Mouse (Mus musculus): ENCODE data around the gene Rgs19. TPM values are rescaled to one million over a fixed set of nuclear protein-coding genes. Genes with fewer than 3 reads are reported as not detected.

Rgs19 gene
- polyA plus RNA-seq (2012; rRNA removed) = 17.2 and 17.9 TPM in 2 replicates

GRCm38 (mm10) chr2:181693339-181694280 lies at the start of gene Rgs19:
TSS of gene Rgs19 (minus strand) at chr2:181693977.

GRCm38 (mm10) chr2:181714903-181715326 lies 21.1 kb upstream of the Rgs19 start, which contains the start of gene Oprl1:
TSS of gene Oprl1 (plus strand) at chr2:181715016.

GRCm38 (mm10) chr2:181698241-181698640 lies 4.5 kb upstream of the Rgs19 start, which contains the start of gene Lkaaear1:
TSS of gene Lkaaear1 (minus strand) at chr2:181698442.

GRCm38 (mm10) chr2:181679951-181680715 lies 13.6 kb downstream of the Rgs19 start, which contains the start of gene Tcea2:
TSS of gene Tcea2 (plus strand) at chr2:181680310.

GRCm38 (mm10) chr2:181671326-181671725 lies 22.5 kb downstream of the Rgs19 start, which contains the start of gene Sox18:
TSS of gene Sox18 (minus strand) at chr2:181671640.

GRCm38 (mm10) chr2:181656734-181657133 lies 37.0 kb downstream of the Rgs19 start, which contains the start of gene Gm29797:
TSS of gene Gm29797 (plus strand) at chr2:181657034.

Other genes with a start within 250 kb of the Rgs19 start
- gene Zbtb46, start 234.6 kb downstream of the Rgs19 start, polyA plus RNA-seq (2012; rRNA removed) = 5.1 and 5.7 TPM in 2 replicates
- gene Abhd16b, start 200.8 kb downstream of the Rgs19 start, polyA plus RNA-seq (2012; rRNA removed) = not detected in 2 replicates
- gene Tpd52l2, start 196.8 kb downstream of the Rgs19 start, polyA plus RNA-seq (2012; rRNA removed) = 37.2 and 38.2 TPM in 2 replicates
- 12.5 and 16.1 TPM in 2 replicates for gene Dnajc5, start 173.5 kb downstream of the Rgs19 start, polyA plus RNA-seq (2012; rRNA removed)
- gene Uckl1, start 109.1 kb downstream of the Rgs19 start, polyA plus RNA-seq (2012; rRNA removed) = 30.4 and 33.8 TPM in 2 replicates
- gene Prpf6, start 102.1 kb downstream of the Rgs19 start, polyA plus RNA-seq (2012; rRNA removed) = 16.7 and 17.2 TPM in 2 replicates
- gene Zfp512b, start 101.2 kb downstream of the Rgs19 start, polyA plus RNA-seq (2012; rRNA removed) = 9.4 and 10.4 TPM in 2 replicates
- 1.3 and 1.4 TPM in 2 replicates for gene Samd10, start 94.8 kb downstream of the Rgs19 start, polyA plus RNA-seq (2012; rRNA removed)
- gene Gm29797, start 36.9 kb downstream of the Rgs19 start, polyA plus RNA-seq (2012; rRNA removed) = not detected in 2 replicates
- 3.7 and 5.7 TPM in 2 replicates for gene Sox18, start 22.3 kb downstream of the Rgs19 start, polyA plus RNA-seq (2012; rRNA removed)
- gene Tcea2, start 13.7 kb downstream of the Rgs19 start, polyA plus RNA-seq (2012; rRNA removed) = 3.2 and 3.4 TPM in 2 replicates
- gene Lkaaear1, start 4.5 kb upstream of the Rgs19 start, polyA plus RNA-seq (2012; rRNA removed) = not detected in 2 replicates
- gene Oprl1, start 21.0 kb upstream of the Rgs19 start, polyA plus RNA-seq (2012; rRNA removed) = 0.07 and 0.15 TPM in 2 replicates
- gene Myt1, start 69.4 kb upstream of the Rgs19 start, polyA plus RNA-seq (2012; rRNA removed) = 0.01 and 0.02 TPM in 2 replicates
- 9.6 and 10.7 TPM in 2 replicates for gene Pcmtd2, start 143.9 kb upstream of the Rgs19 start, polyA plus RNA-seq (2012; rRNA removed)
- gene Polr3k, start 170.4 kb upstream of the Rgs19 start, polyA plus RNA-seq (2012; rRNA removed) = 14.3 and 15.8 TPM in 2 replicates

All from liver, embryonic 14 days (tissue).